Mouse (Mus musculus) cerebral cortex, adult 2 months (tissue): ENCODE results near the gene Actn2.

Experiments used
- whole genome bisulfite sequencing: fragments of 180-500 bp; shearing (Covaris S2); methylation state at CpG from one replicate; pipeline ENCODE4 v1.1.7; 2018; 5-methylcytosine and 5-hydroxymethylcytosine counted together

Actn2 gene

GRCm38 (mm10) chr13:12311371-12311770 is 29.2 kb downstream of the Actn2 start:
- 57% methylated on average over 4 of the region's 4 CpGs for WGBS

- WGBS: 89% methylated on average over 3 of the region's 3 CpGs
These were observed 31.1 kb downstream of the Actn2 start for GRCm38 (mm10) chr13:12309446-12309845.

- 52% methylated on average over 12 of the region's 12 CpGs for WGBS
These were observed 31.7 kb downstream of the Actn2 start for GRCm38 (mm10) chr13:12308878-12309277.

- 42% methylated on average over 8 of the region's 8 CpGs for WGBS
These were observed 32.1 kb downstream of the Actn2 start for GRCm38 (mm10) chr13:12308473-12308872.

GRCm38 (mm10) chr13:12307286-12307685 is 33.3 kb downstream of the Actn2 start:
- WGBS: 79% methylated on average over 4 of the region's 4 CpGs

- WGBS: 93% methylated on average over 8 of the region's 8 CpGs
These were observed 35.0 kb downstream of the Actn2 start for GRCm38 (mm10) chr13:12305540-12305939.

GRCm38 (mm10) chr13:12304991-12305390 is 35.6 kb downstream of the Actn2 start:
- WGBS: 88% methylated on average over 5 of the region's 5 CpGs

- WGBS: 92% methylated on average over 6 of the region's 6 CpGs
These were observed 42.8 kb downstream of the Actn2 start for GRCm38 (mm10) chr13:12297777-12298176.

GRCm38 (mm10) chr13:12296701-12297100 is 43.9 kb downstream of the Actn2 start:
- 66% methylated on average over 3 of the region's 3 CpGs for WGBS

GRCm38 (mm10) chr13:12293810-12294209 is 46.8 kb downstream of the Actn2 start:
- 83% methylated on average over 7 of the region's 7 CpGs for WGBS

- 88% methylated on average over 7 of the region's 7 CpGs for WGBS
These were observed 49.9 kb downstream of the Actn2 start for GRCm38 (mm10) chr13:12290700-12291099.

GRCm38 (mm10) chr13:12284528-12284927 is 56.0 kb downstream of the Actn2 start:
- 93% methylated on average over 11 of the region's 11 CpGs for WGBS

GRCm38 (mm10) chr13:12283826-12284225 is 56.7 kb downstream of the Actn2 start:
- WGBS: 83% methylated on average over 3 of the region's 3 CpGs

GRCm38 (mm10) chr13:12274721-12275120 is 65.8 kb downstream of the Actn2 start:
- WGBS: 78% methylated on average over 6 of the region's 6 CpGs

GRCm38 (mm10) chr13:12274220-12274619 is 66.3 kb downstream of the Actn2 start:
- WGBS: 92% methylated on average over 4 of the region's 4 CpGs

- WGBS: 67% methylated on average over 3 of the region's 3 CpGs
These were observed 67.6 kb downstream of the Actn2 start for GRCm38 (mm10) chr13:12272953-12273352.

GRCm38 (mm10) chr13:12267971-12268370 is 72.6 kb downstream of the Actn2 start:
- WGBS: 92% methylated on average over 3 of the region's 3 CpGs

GRCm38 (mm10) chr13:12267097-12267496 is 73.5 kb downstream of the Actn2 start:
- WGBS: 61% methylated on average over 3 of the region's 3 CpGs

GRCm38 (mm10) chr13:12263996-12264395 is 76.6 kb downstream of the Actn2 start:
- WGBS: 80% methylated on average over 6 of the region's 6 CpGs

- under 1% methylated on average over 69 of the region's 69 CpGs for WGBS
These were observed 82.9 kb downstream of the Actn2 start, which contains the start of gene Mtr for GRCm38 (mm10) chr13:12257391-12258380. Mtr (minus strand) TSS chr13:12258113.

GRCm38 (mm10) chr13:12256871-12257390 is 83.6 kb downstream of the Actn2 start:
- 16% methylated on average over 10 of the region's 10 CpGs for WGBS

- 62% methylated on average over 3 of the region's 3 CpGs for WGBS
These were observed 84.5 kb downstream of the Actn2 start for GRCm38 (mm10) chr13:12255911-12256705.
